ENCODE assay signal across 13 mouse cellular contexts in the genomic region with DNA sequence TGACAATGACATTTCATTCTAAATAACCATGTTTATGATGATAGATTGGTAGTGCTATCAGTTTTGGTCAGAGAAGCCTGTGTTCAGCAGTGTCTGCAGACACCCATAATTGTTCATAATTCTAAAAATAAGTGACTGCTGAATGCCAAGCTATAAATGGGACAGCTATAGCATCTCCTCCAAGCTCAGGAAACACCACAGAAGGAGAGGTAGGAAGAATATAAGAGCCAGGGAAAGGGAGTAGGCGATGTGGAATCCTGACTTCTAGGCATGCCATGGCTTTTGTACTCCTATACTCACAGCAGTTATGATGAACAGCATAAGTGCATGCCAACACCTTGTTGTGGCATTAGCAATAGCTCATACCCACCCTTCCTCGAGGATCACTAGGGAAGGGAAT.
"Had no signal": no experiment of that assay in that cellular context is flagged by ENCODE, and none has a peak within 500 bp of the region (broad histone marks: within the 10 kb centered on the region; RNA-seq: fewer than 3 reads in every experiment).

No protein-coding gene starts in this region.

- DNase-seq: lung, adult 18-20 months; lung, embryonic 14.5 days; lung, postnatal 10 days; lung, postnatal 4 days; midbrain, embryonic 14.5 days; retina, postnatal 1 day; right cerebral cortex, postnatal 25 days; right cerebral cortex, postnatal 4 days; spleen, adult 18-20 months; thymus, adult 2 months; thymus, postnatal 14 days; thymus, postnatal 36 days had no signal

- ATAC-seq: midbrain, embryonic 16.5 days had no signal
